Mouse (Mus musculus) cerebellum, adult 11 months (tissue): ENCODE measurements around the gene Tarbp1.

ENCODE experiments used
- DNase-seq: peaks from one replicate; pipeline ENCODE4 v3.0.0; 2022

Tarbp1 gene

DNA sequence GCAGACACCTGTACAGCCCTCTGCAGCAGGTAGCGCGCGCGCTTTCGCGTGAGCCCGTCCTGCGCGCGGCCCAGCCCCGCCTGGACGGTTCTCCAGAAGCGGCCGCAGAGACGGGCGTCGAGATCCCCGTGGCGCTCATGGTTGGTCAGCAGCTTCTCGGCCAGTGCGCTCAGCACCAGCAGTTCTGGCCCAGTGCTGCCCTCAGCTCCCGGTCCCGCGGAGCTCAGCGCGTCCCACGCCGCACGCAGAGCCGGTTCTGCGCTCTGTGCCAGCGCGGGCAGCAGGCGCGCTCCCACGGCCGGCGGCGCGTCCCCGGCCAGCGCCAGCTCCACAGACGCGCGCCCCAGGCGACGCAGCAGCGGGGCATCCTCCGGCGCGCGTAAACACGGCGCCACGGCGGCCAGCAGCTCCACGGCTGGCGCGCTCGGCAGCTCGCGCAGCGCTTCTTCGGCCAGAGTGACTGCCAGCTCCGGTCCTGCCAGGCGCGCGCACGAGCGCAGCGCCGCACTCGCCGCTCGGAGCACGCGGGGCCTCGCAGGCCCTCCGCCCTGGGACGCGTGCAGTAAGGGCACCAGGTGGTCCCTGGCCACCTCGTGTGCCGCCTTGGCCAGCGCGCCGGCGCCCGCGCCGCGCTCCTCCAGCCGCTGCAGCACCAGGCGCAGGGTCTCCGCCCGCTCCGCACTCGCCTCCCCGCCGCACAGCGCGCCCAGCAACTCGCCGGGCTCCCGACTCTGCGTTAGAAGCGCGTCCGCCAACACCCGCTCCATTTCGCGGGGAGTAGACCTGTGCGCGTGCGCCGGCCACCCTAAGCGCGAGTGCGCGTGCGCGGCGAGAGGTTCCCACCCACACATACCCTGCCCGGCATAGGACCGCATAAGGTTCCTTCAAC is at the start of gene Tarbp1:
TSS of gene Tarbp1 (minus strand) at position 767 of the 889 bp plus-strand sequence.
- peak; percentile 95 for DNase-seq

DNA sequence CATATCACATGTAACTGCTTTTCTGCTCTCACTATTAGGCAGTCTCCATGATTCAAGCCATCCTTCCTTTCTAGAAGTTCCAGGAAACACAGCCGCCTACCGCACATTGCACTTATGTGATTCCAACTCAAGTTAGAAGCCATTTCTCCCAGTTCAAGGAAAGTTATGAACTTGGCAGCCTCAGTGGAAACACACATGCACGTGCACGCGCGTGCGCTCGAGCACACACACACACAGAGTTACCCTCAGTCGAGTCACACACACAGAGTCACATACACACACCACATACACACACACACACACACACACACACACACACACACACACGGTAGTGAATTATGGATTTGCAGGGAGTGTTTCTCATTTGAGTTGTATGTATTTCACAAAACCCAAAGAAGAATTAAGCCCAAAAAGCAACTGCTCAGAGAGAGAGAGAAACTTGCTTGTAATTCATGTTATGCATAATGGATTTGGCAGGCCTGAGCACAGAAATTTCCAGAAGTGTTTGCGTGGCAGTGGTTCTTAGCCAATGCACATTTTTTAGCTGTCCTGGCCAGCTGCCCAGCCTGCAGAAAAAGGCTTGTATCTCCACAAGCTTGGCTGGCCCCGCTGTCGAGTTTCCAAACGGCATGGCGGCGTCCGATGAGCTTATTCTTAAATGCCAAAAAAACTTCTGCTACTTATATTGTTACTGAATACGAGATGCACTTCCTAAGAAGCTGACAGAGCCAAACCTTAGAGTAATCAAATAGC is 49.5 kb upstream of the Tarbp1 start:
- DNase-seq: no peak

DNA sequence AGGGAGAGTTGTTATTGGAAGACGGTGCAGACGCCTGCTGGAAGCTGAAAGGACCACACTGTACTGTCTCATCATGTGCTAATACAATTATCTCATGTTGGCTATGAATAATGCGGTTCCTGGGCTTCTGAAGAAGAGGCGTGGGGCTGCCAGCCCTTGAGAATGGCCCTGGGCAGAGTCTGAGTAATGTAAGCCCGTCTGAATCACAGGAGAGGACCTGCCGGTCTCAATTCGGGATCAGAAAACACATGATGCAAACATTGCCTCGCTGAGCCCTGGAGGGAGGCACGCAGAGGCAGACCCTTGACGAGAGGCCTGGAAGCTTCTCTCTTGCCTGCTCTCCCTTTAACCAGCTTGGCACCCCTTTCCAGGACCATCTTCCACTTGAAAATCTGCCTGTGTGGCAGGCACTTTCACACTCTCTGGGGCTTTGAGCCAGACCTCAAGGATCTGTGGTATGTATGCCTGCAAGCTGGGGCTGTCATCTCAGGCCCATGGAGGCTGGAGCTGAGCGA is 48.3 kb upstream of the Tarbp1 start:
- no peak for DNase-seq

DNA sequence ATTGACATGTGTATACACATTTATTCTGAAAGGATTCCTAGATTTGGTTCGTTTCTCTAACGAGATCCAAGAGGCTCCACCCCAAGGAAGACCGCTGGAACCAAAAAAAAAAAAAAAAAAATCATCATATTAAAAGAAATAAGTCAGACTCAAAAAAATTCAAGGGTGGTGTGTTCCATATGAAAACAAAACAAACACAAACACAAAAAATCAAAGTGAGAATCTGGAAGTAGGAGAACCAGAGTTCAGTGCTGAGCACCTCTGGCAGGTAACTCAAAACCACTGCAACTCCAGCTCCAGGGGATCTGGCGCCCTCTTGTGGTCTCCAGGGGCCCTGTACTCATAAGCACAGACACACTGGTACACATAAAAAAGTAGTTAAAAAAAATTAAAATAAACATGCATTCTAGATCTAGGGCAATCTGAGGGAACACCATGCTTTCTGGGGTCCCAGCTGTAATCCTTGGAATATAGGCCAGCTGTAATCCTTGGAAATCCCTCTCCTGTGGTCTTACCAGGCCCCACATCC is 44.6 kb upstream of the Tarbp1 start:
- DNase-seq: no peak

DNA sequence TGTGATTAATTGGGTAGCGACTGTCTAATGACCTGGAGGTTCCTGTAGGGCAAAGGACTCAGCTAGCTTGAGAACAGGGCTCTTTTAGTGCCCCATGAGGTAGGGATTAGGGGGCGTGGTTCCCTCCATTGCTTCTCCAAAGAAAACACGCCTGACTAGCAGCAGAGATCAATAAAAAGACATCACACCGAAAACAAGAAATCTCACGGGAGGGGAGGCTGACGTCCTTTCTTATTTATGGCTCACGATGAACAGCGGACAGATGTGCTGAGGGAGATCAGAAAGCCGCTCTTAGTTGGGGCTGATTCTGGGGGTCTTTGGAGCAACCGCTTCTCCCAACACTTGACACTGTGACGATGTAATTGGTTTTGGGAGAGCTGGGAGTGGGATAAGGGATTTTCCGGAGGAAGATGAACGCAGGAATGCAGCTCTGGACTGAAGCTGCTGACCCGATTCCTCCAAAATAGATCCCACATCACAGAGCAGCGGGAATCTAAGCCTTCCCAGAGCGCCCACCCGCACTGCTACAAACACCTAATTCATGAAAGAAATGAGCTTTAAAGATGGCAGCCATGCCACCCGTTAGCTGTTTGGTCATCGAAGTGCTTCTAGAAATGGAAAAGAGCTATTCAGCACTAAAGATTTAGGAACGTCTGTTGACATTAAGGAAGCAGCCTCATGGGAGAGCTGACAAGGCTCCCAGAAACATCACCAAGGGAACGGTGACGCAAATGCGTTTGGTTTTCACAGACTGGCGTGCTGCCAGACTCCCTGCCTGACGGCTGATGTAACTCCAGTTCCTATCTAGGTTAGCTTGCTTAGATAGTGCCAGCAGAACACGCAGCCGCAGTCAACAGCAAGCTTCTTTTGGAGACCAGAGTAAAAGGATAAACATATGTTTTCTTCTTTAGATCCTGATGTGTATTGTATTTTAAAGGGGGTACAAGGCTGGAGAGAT is 42.0 kb upstream of the Tarbp1 start:
- peak; percentile 93 for DNase-seq

DNA sequence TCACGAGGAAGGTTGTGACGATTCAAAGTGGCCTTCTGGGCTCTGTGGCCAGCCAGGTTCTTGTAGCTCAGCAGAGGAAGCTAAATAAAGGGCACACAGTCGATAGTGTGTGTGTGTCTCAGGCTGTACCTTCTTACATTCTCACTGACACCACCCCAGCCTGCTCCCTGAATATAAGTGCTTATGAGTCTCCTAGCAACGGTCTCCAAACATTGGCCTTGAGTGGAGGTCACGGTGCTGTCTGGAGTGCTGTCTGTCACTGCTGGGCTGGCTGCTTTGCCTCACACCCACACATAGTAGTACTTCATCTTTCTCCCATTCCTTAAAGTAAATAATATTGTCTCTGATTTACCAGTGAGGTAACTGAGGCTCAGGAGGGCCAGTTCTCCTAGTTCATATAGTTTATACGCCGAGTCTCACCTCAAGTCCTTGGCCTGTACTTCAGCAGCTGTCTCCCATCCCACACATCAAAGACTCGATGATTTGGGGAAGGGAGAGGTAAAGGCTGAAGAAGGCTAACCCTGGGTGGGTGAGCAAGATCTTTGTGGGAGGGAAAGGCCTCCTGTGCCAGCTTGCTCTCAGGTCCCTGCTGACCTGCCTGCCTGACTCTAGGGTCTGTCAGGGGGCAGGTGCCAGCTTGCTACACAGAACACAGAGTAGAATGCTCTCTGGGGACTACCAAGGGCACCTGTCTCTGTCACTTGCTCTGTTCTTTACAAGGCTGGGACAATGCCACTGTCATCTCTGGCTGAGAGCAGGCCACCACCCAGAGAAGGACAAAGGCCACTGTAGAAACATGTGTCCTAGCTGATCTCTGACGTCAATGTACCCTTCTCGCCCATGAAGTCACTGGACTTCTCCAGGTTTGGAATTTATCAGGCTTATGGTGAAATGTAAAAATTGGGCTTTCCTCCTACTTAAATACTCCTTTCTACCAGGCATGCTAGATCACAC is 39.4 kb upstream of the Tarbp1 start:
- no peak for DNase-seq

DNA sequence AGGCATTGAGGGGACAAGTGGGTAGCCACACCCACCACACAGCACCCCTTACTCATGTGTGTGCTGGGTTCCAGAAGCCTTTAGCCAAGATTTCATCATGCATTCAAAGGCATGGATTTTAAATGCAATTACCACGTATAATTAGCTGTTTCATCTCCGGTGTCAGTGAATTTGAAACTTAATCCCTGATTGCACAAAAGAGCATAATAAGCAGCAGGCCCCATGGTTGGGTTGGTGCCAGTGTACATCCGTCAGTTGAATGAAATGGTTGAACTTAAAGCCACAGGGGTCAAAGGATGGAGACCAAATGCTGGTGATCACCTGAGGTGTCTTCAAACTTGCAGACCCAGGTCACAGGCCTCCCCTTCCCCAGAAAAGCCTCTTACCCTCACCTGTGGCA is 36.0 kb upstream of the Tarbp1 start:
- DNase-seq: no peak

DNA sequence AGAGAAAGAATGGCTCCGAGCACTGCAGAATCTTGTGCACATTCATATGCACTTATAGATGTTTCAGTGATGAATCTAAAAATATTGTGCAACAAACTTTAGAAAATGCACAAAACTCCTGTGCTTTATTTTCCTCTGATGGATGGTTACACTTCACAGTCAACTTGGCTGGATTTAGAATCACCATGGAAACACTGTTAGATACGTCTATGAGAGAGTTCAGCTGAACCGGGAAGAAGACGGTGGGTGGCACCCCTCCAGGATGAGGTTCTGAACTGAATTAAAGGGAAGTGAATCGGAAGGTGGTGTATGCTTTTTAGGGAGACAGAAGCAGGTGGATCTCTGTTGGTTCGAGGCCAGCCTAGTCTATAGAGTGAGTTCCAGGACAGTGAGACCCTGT is 34.8 kb upstream of the Tarbp1 start:
- DNase-seq: no peak

DNA sequence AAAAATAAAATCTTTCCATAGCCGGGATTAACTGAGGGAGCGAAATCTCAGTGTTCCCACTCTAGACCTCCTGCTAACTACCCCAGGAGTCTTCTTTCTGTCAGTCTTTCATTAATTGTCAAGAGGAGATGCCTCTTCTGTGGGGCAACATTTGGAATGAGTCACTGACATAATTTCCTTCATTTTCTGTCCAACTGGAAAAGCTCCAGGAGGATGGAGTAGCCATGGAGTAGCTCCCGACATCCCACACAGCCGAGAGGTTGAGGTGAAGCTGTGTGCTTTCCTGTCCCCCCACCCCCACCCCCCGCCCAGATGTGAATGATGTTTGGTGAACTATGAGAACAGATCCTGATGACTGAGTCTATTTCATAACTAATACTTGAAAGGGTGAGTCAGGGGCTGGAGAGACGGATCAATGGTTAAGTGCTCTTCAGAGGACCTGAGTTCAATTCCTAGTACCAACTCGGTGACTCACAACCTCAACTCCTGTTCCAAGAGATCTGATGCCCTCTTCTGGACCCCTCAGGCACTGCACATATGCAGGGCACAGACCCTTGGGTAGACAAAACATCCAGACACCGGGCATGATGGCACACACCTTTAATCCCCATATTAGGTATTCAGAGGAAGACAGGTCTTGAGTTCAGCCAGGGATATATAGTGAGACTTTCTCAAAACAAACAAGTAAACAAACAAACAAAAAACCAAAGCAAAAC is 34.2 kb upstream of the Tarbp1 start:
- no peak for DNase-seq

DNA sequence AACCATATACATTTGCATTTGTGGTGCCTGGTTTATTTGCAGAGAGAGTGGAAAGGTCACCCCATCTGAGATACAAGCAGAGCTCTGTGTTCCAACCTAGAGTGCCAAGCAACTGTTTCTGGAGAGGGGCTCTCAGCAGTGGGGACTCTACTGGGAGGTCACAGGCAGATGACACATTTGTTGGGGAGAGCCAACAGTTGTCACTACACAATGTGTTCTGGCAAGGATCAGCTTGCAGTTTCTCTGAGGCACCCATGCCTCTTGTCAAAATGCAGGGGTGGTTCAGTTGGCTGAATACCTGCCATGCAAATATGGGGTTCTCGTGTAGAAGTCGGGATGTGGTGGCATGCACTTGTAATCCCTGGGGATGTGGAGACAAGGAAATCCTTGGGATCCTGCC is 33.4 kb upstream of the Tarbp1 start:
- DNase-seq: no peak

DNA sequence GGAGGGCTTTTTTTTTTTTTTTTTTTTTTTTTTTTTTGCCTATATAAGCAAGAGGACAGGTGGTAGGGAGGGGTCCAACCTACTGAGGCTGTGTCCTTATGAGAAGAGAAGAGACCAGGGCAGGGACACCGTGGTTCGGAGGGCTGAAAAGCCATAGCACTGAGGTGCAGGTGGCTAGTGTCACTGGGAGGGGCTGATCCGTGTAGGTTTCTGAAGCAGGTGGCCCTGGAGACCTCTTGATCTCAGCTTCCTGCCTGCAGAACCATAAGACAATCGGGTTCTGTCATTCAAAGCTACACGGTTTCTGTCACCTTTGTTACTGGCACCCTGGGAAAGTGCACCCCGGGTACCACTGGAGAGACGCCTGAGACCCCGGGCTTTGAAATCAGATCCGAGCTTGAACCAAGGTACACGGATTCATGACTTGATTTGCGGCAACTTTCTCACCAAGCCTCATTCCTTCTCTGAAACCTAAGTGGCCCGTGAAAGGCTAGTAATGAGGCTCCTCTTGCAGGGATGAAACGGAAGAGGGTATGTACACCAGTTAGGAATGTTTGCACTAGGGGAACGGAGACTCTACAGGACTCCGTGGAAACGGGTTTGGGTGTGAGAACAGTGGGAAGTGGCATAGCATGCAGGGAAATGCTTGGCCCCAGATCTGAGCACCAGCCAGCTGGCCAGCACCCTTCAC is 29.8 kb upstream of the Tarbp1 start:
- DNase-seq: no peak

DNA sequence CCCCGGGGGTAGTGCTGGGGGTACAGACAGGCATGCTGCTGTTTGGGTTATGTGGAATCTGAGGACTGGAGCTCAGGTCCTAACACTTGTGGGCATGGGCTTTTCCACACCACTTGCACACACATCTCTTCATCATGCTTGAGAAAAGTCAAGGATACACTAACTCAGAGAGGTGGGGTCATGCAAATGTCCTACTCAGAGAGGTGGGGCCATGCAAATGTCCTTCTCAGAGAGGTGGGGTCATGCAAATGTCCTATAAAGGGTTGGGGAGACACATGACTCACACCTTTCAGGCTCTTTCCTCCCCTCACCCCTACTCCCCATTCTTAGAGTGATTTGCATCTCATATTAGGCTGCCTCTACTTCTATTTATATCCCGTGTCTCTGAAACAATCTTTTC is 27.9 kb upstream of the Tarbp1 start:
- no peak for DNase-seq

DNA sequence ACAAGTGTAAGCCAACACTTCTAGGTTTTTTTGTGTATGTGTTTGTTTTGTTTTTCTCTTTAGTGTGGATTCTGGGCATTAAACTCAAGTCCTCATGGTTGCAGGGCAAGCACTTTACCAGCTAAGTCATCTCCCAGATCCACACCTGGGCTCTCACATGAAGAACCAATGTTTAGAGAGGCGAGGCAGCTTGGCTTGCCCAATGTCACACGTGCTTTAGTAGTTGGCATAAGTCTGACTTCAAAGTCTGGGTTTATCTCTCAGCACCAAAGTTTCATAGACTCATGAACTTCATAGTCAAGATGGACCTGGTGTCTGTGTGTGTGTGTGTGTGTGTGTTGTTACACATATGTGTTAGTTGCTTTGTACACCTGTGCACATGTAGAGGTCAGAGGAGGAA is 24.5 kb upstream of the Tarbp1 start:
- DNase-seq: no peak

DNA sequence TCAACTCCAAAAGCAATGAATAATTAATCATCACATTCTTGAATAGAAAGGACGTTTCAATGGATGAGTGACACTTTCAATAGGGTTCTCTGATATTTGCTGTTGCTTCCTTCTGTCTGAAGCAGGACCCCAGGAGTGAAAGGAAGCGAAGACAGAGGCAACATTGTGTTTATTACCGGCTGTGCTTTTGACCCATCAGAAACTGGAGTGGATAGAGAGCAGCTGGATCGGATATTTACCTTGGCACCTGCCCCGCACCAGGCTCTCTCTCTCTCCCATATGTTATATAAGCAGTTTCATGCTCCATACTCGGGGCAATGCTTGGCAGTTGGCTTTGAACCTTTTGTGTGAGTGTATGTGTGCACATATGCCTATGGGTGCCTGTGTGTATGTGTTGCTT is 23.6 kb upstream of the Tarbp1 start:
- no peak for DNase-seq

DNA sequence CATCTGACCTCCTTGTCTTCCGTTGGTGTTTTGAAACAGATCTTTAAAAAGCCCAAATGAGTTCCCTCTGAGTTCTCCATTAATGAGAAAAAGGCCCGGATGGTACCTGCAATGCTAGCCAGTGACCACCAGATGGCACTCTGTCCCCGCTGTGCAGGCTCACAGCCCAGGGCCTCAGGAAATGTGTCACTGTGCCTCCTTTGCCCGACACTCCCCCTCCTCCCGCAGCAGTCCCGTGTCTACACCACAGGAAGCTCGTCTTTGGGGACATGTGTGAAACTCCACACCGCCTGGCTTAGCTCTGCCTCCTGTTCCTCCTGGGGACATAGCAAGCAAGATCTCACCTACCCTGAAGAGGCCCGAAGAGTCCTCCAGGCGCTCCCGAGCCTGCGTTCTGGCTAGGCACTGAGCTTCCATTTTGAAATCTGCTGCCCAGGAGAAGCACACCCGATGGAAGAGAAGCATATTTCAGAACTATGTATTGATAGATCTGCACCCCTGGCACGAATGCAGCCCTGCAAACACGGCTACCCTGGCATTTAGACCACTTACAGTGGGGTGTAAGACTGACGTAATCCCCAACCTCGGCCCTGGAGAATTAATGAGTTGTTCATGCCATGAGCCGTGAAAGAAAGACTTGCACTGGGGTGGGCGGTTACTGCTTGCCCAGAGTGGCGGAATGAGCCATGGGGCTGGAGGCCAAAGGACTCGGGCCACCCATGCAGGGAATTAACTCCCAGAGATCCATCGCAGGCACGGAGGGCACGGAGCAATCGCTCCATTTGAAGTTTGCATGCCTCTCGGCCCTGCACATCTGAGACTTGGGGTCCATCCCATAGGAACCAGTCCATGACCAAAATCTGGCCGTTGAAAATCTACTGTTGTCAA is 22.9 kb upstream of the Tarbp1 start:
- DNase-seq: peak; percentile 92

DNA sequence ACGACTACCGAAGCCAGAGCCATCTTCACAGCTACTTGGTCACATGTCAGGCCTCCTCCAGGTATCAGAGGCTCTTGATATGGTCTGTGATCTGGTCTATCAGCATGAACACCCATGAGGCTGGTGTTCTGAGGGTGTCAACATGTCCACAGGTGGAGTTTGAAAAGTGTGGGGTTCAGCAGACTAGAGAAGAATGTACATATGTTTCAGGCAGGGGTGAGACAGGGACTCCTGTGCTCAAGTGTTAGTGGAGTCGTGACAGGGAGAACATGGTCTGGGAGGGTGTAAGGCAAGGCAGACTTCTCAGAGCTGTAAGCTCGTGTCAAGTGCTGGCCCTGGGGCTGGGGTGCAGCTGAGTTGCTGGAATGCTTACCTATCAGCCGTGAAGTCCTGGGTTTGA is 22.1 kb upstream of the Tarbp1 start:
- no peak for DNase-seq

DNA sequence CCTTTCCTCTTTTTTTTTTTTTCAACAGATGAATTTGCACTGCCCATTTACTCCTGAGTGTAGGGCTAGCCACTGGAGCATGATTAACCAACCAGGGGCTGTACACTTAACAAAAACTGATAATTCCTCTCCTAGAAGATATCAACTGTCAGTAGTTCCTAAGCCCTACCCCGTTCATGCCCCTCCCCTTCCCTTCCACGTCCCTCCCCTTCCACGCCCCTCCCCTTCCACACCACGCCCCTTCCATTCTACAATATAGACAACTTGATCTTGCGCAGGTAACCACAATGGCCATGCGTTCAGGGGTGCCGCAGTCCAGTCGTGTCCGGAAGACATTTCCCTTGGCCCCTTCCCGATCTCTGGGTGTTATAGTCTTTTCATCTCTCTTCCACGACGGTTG is 20.6 kb upstream of the Tarbp1 start:
- DNase-seq: no peak

DNA sequence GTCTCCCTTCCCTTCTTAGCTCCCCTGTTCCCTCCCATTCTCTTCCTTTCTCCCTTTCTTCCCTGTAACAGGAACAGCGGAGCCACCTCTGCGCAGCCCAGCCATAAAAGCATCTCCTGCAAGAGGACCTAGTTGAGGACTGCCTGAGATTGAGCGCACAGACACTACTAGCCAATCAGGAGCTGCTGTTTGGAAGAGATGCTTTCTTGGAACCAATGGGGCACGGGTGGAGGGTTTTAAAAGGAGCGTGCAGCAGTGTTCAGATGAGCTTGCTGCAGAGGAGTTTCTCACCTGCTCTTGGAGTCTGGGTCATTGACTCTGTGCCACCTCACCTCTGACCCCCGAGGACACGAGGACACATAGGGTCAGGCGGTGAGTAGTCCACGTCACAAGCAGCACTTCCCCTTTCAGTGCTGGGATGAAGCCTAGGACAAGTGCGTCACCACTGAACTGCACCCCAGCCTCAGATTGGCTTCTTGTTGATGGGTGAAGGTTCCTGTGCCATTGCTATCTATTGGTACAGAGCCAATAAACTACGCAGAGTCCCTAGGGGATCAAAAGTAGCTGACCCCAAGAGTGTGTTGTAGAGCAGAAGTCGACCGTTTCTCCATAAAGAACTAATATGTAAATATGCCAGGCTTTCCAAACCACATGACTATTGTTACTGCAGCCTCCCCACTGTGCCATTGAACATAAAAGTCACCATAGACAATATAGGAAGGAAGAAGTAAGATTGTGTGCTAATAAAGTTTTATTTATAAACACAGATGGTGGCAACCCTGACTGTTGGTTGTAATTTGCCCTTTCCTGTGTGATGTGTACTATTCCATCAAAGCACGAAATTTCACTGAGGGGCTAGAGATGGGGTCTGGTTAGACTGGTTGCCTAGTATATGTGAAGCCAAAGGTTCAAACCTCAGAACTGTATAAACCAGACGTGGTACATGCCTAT is 19.6 kb upstream of the Tarbp1 start:
- no peak for DNase-seq
